Mouse (Mus musculus): ENCODE measurements around the gene Pacrg. TPM values are rescaled to one million over a fixed set of nuclear protein-coding genes. Genes with fewer than 3 reads are reported as not detected.

Gene Pacrg
- total and polyA plus RNA-seq, 2 experiments from 2014 or later = 6.2 to 20.7 TPM

GRCm38 (mm10) chr17:10776503-10776902 is 63.6 kb downstream of the Pacrg start:
- no peaks in the 10 kb centered on the region for H3K9me3 ChIP-seq (ENCODE audit: low read length)
- DNase-seq = no peak
- no peak for TF ChIP-seq CTCF (IDR thresholded peaks at IDR 0.05; ENCODE audit: low read depth)

GRCm38 (mm10) chr17:10774468-10774867 is 65.6 kb downstream of the Pacrg start:
- no peak overlapping the region for H3K4me3 ChIP-seq (ENCODE audit: low read depth, low read length)
- DNase-seq (no peak), ATAC-seq (no peak)
- H3K36me3 ChIP-seq (ENCODE audit: insufficient read depth) = no peaks in the 10 kb centered on the region
- no peak overlapping the region for H3K27ac ChIP-seq (ENCODE audit: low read depth, low read length)
- H3K4me2 ChIP-seq (ENCODE audit: low read depth) = no peak overlapping the region
- no peaks in the 10 kb centered on the region for H3K4me1 ChIP-seq (ENCODE audit: insufficient read depth)
- no peaks in the 10 kb centered on the region for H3K27me3 ChIP-seq (ENCODE audit: insufficient read depth, low read length)
- H3K9ac ChIP-seq = no peak overlapping the region
- no peaks in the 10 kb centered on the region for H3K9me3 ChIP-seq (ENCODE audit: low read length)
- 87% methylated on average over 1 of the region's 1 CpGs for WGBS
- TF ChIP-seq CTCF (IDR thresholded peaks at IDR 0.05; ENCODE audit: low read depth) = no peak

More at GRCm38 (mm10) chr17:10776503-10776902, 63.6 kb downstream of the Pacrg start:
- no peak for ATAC-seq
- no peak overlapping the region for H3K27ac ChIP-seq (ENCODE audit: low read depth, low read length)
- H3K27me3 ChIP-seq (ENCODE audit: insufficient read depth, low read length) = no peaks in the 10 kb centered on the region
- 39% methylated on average over 10 of the region's 10 CpGs for WGBS
- H3K4me1 ChIP-seq (ENCODE audit: insufficient read depth) = no peaks in the 10 kb centered on the region
- no peak overlapping the region for H3K4me3 ChIP-seq (ENCODE audit: low read depth, low read length)
- no peak overlapping the region for H3K4me2 ChIP-seq (ENCODE audit: low read depth)
- no peak overlapping the region for H3K9ac ChIP-seq
- no peaks in the 10 kb centered on the region for H3K36me3 ChIP-seq (ENCODE audit: insufficient read depth)

DNA sequence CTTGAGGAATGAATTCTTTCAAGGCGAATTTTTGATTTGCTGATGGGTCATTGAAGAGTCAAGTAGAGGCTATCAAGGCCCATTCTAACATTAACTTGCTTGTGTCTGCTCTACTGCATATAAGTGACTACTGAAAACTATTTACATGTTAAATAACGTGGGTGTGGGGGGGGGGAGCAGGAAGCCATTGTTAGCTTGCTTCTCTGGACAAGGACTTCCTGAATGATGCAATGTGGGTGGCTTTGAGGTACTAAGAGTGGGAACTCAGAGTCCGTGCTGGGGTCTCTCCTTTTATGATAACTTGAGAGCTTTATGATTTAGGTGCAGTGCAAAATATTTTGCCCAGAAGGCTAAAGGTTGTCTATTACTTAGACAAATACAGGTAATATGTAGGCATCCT is 67.9 kb downstream of the Pacrg start:
- no peaks in the 10 kb centered on the region for H3K36me3 ChIP-seq (ENCODE audit: insufficient read depth)
- WGBS = 59% methylated on average over 3 of the region's 3 CpGs
- no peak overlapping the region for H3K4me2 ChIP-seq (ENCODE audit: low read depth)
- no peak overlapping the region for H3K27ac ChIP-seq (ENCODE audit: low read depth, low read length)
- no peak for TF ChIP-seq CTCF (IDR thresholded peaks at IDR 0.05; ENCODE audit: low read depth)
- H3K9ac ChIP-seq = no peak overlapping the region
- ATAC-seq = no peak
- H3K9me3 ChIP-seq (ENCODE audit: low read length) = no peaks in the 10 kb centered on the region
- no peak overlapping the region for H3K4me3 ChIP-seq (ENCODE audit: low read depth, low read length)
- no peaks in the 10 kb centered on the region for H3K4me1 ChIP-seq (ENCODE audit: insufficient read depth)
- no peaks in the 10 kb centered on the region for H3K27me3 ChIP-seq (ENCODE audit: insufficient read depth, low read length)
- DNase-seq = no peak

DNA sequence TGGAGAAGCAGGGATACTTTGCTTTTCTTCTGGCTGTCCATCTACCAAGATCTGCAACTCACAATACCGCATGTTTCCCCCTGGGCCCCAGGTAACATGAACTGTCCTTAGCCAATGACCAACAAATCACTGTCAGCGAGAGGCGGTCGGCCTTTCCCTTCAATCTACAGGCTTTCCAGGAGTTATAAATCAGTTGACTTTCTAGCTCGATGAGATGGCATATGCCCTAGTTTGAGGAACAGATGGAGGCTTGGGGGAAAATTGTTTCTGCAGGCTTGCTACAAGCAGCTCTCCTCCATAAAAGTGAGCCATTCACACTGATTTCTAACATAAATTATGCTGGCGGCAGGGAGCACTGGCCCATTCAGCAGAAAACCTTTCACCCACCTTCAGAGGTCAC is 70.2 kb downstream of the Pacrg start:
- peak; percentile 39 for DNase-seq
- no peak overlapping the region for H3K9ac ChIP-seq
- ATAC-seq = no peak
- H3K9me3 ChIP-seq (ENCODE audit: low read length) = no peaks in the 10 kb centered on the region
- WGBS = 61% methylated on average over 6 of the region's 6 CpGs
- no peak for TF ChIP-seq CTCF (IDR thresholded peaks at IDR 0.05; ENCODE audit: low read depth)
- H3K4me3 ChIP-seq (ENCODE audit: low read depth, low read length) = no peak overlapping the region
- no peaks in the 10 kb centered on the region for H3K36me3 ChIP-seq (ENCODE audit: insufficient read depth)
- H3K27ac ChIP-seq (ENCODE audit: low read depth, low read length) = no peak overlapping the region
- H3K4me1 ChIP-seq (ENCODE audit: insufficient read depth) = no peaks in the 10 kb centered on the region
- no peak overlapping the region for H3K4me2 ChIP-seq (ENCODE audit: low read depth)
- no peaks in the 10 kb centered on the region for H3K27me3 ChIP-seq (ENCODE audit: insufficient read depth, low read length)

- Histone ChIP-seq H3K4me2 (ENCODE audit: low read depth) (no peak overlapping the region), H3K27me3 (ENCODE audit: insufficient read depth, low read length) (no peaks in the 10 kb centered on the region), H3K9ac (no peak overlapping the region), H3K36me3 (ENCODE audit: insufficient read depth) (no peaks in the 10 kb centered on the region), H3K27ac (ENCODE audit: low read depth, low read length) (no peak overlapping the region), H3K4me3 (ENCODE audit: low read depth, low read length) (no peak overlapping the region), H3K9me3 (ENCODE audit: low read length) (no peaks in the 10 kb centered on the region), H3K4me1 (ENCODE audit: insufficient read depth) (no peaks in the 10 kb centered on the region)
- WGBS = 84% methylated on average over 10 of the region's 10 CpGs
- no peak for DNase-seq
- no peak for TF ChIP-seq CTCF (IDR thresholded peaks at IDR 0.05; ENCODE audit: low read depth)
- ATAC-seq = no peak
Measured at GRCm38 (mm10) chr17:10766735-10767406, 73.2 kb downstream of the Pacrg start.

DNA sequence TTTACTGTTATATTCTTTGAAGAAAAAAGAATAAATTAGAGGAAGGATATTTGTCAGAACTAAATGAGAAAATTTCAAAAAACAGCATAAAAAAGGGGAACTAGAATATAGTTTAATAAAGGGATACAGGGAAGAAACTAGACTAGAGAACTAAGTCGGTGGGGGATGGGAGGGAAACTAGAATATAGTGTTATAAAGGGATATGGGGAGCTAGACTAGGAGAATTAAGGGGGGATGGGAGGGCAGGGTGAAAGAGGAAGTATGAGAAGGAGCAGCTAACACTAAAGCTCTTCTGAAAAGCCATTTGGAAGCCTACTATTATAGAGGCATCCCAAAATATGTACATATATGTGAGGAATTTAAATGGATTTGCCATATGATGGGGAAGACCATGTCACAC is 75.8 kb downstream of the Pacrg start:
- no peak overlapping the region for H3K4me2 ChIP-seq (ENCODE audit: low read depth)
- DNase-seq (no peak), ATAC-seq (no peak)
- H3K27me3 ChIP-seq (ENCODE audit: insufficient read depth, low read length) = no peaks in the 10 kb centered on the region
- H3K36me3 ChIP-seq (ENCODE audit: insufficient read depth) = no peaks in the 10 kb centered on the region
- H3K4me3 ChIP-seq (ENCODE audit: low read depth, low read length) = no peak overlapping the region
- H3K9me3 ChIP-seq (ENCODE audit: low read length) = no peaks in the 10 kb centered on the region
- 96% methylated on average over 1 of the region's 1 CpGs for WGBS
- no peak for TF ChIP-seq CTCF (IDR thresholded peaks at IDR 0.05; ENCODE audit: low read depth)
- H3K9ac ChIP-seq = no peak overlapping the region
- H3K4me1 ChIP-seq (ENCODE audit: insufficient read depth) = no peaks in the 10 kb centered on the region
- no peak overlapping the region for H3K27ac ChIP-seq (ENCODE audit: low read depth, low read length)

DNA sequence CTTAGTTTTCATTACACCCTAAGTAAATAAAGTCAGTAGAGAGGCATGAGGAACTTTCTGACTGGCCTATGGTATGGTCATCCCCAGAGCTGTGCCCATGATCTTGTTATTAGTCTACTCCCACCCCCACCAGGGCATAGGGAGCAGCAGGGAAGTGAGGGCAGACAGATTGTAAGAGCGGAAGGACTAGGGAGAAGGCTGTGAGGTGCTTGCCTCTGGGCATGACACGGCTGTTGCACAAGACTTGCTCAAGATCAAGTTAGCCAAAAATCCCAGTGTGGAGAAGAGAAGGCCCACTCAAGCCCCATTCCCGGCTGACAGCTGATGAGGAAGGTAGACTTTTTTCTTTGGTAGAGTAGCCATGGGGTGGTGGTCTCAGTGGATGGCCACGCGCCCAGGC is 82.7 kb downstream of the Pacrg start:
- Histone ChIP-seq H3K9me3 (ENCODE audit: low read length) (no peaks in the 10 kb centered on the region), H3K27me3 (ENCODE audit: insufficient read depth, low read length) (no peaks in the 10 kb centered on the region), H3K27ac (ENCODE audit: low read depth, low read length) (no peak overlapping the region), H3K4me2 (ENCODE audit: low read depth) (no peak overlapping the region), H3K9ac (no peak overlapping the region), H3K4me3 (ENCODE audit: low read depth, low read length) (no peak overlapping the region), H3K36me3 (ENCODE audit: insufficient read depth) (no peaks in the 10 kb centered on the region), H3K4me1 (ENCODE audit: insufficient read depth) (no peaks in the 10 kb centered on the region)
- DNase-seq (no peak), ATAC-seq (no peak)
- WGBS = 98% methylated on average over 5 of the region's 5 CpGs
- no peak for TF ChIP-seq CTCF (IDR thresholded peaks at IDR 0.05; ENCODE audit: low read depth)

Measured in forebrain, postnatal 0 days (tissue).